Mouse (Mus musculus) ES-Bruce4 (cell line): ENCODE measurements around the gene Krr1. TPM values are rescaled to one million over a fixed set of nuclear protein-coding genes. Genes with fewer than 3 reads are reported as not detected.

Source experiments
- H3K27ac ChIP-seq: 2 replicates; pipeline ENCODE4 v1.5.1; 2012; ENCODE audit warnings: low read length, inconsistent platforms; ENCODE audit not compliant: insufficient read depth
- H3K27me3 ChIP-seq: 2 replicates; pipeline ENCODE4 v1.6.1; 2012; ENCODE audit warnings: mild to moderate bottlenecking, low read length, inconsistent platforms; ENCODE audit not compliant: control insufficient read depth, poor library complexity, insufficient read depth, severe bottlenecking
- H3K36me3 ChIP-seq: 2 replicates; pipeline ENCODE4 v1.6.1; 2012; ENCODE audit warnings: inconsistent platforms, mild to moderate bottlenecking, low read length, moderate library complexity; ENCODE audit not compliant: control insufficient read depth, poor library complexity, insufficient read depth, severe bottlenecking
- H3K4me1 ChIP-seq: one replicate; pipeline ENCODE4 v1.8.1; 2011; ENCODE audit warnings: low read length; ENCODE audit not compliant: control insufficient read depth, insufficient read depth
- H3K4me3 ChIP-seq: 2 replicates; pipeline ENCODE4 v1.5.1; 2011; ENCODE audit warnings: low read depth, mild to moderate bottlenecking, low read length
- H3K9ac ChIP-seq: 2 replicates; pipeline ENCODE4 v1.6.1; 2012; ENCODE audit warnings: low read depth, mild to moderate bottlenecking, inconsistent platforms; ENCODE audit not compliant: poor library complexity, severe bottlenecking
- H3K9me3 ChIP-seq: replicated peaks from 2 replicates; pipeline ENCODE4 v1.6.1; 2012; ENCODE audit warnings: mild to moderate bottlenecking, low read length, inconsistent platforms; ENCODE audit not compliant: control insufficient read depth, poor library complexity, insufficient read depth, severe bottlenecking
- CTCF ChIP-seq: IDR thresholded peaks from one replicate; pipeline ENCODE4 v1.8.1; 2011; ENCODE audit warnings: low read depth, low read length
- EP300 ChIP-seq: IDR thresholded peaks from 2 replicates; pipeline ENCODE4 v1.6.1; 2011; ENCODE audit warnings: low read depth, low read length; ENCODE audit not compliant: insufficient read depth
- POLR2A ChIP-seq: IDR thresholded peaks from one replicate; pipeline ENCODE4 v1.8.1; 2011; ENCODE audit warnings: low read length; ENCODE audit not compliant: insufficient read depth
- polyA plus RNA-seq: library from polyadenylated mRNA; stranded (reverse); fragments of >200 nt; gene quantifications from 2 replicates; pipeline ENCODE4 v1.2.4, GENCODE M21; 2011; ENCODE audit warnings: low read depth; ENCODE audit not compliant: missing spikeins, insufficient read depth, insufficient read length

Gene Krr1
- polyA plus RNA-seq, 1 experiment = 77.1 TPM

DNA sequence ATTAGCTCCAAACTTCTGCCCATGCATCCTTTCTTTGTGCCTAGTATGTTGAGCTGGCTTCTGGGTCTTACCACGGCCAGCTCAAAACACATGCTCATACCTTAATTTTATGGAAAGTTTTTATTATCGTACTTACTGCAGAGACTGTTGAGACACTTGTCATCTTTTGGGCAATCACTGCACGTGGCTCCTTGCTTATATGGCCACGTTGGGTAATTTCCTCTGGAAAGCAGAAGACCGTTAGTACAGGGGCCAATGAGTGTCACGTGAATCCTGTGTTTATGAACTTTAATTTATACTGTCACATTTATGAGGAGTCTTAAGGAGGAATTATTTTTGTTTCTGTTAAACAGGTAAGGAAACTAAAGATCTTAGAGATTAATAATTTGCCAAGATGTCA lies 14.0 kb downstream of the Krr1 start:
- H3K27ac ChIP-seq = no peak overlapping the region
- H3K4me3 ChIP-seq = no peak overlapping the region
- H3K4me1 ChIP-seq = no peaks in the 10 kb centered on the region
- no peaks in the 10 kb centered on the region for H3K27me3 ChIP-seq
- TF ChIP-seq POLR2A (no peak), CTCF (no peak), EP300 (no peak)
- H3K36me3 ChIP-seq = peaks cover 52% of the 10 kb centered on the region
- no peak overlapping the region for H3K9ac ChIP-seq
- no peaks in the 10 kb centered on the region for H3K9me3 ChIP-seq

DNA sequence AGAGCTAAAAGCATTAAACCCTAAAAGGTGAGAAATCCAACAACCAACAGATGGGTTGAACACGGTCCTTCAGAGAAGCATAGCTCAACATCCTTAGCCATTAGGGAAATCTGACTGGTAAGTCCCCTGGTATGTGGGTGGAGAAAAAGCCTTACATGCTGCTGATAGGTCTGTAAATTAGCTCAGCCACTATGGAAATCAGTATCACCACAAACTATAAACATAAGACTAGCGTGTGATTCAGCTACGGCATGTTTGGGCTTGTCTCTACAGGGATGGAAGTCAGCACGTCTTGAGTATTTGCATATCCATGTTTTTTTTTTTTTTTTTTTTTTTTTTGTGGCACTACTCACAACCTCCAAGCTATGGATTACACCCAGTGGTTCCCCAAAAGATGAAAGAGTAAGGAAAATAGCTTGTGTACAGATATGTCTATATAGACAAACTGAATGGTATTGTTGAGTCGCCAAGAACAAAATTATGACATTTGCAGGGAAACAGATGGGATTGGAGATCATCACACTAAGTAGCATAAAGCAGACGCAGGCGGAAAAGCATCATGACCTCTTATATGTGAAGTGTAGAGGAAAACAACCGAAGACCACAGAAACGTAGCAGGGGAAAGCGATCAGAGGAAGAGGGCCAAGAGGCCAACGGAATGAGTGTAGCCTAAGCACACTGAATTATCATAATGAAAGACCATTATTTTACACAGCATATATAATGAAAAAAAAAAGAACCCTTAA lies 23.5 kb downstream of the Krr1 start:
- H3K36me3 ChIP-seq = no peaks in the 10 kb centered on the region
- H3K27ac ChIP-seq = no peak overlapping the region
- TF ChIP-seq CTCF = no peak
- no peak for TF ChIP-seq POLR2A
- no peak for TF ChIP-seq EP300
- H3K4me1 ChIP-seq = no peaks in the 10 kb centered on the region
- no peaks in the 10 kb centered on the region for H3K27me3 ChIP-seq
- H3K9ac ChIP-seq = no peak overlapping the region
- H3K9me3 ChIP-seq = no peaks in the 10 kb centered on the region
- no peak overlapping the region for H3K4me3 ChIP-seq

DNA sequence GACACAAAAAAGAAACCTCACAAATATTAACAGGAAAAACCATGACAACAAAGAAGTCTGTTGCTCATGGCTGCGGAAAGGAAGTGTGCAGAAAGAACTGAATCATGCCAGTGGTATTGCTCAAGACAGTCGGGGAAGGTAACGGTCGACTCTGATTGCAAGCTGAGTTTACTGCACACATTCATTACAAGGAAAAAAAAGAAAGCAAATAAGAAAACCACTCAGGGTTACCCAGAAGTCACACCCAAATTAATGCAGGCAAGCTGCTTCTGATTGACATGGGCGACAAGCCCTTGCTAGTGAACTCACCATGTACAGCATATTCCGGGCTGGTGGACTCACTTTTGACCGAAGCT lies 24.1 kb downstream of the Krr1 start:
- H3K27me3 ChIP-seq = no peaks in the 10 kb centered on the region
- no peak for TF ChIP-seq POLR2A
- no peak for TF ChIP-seq EP300
- TF ChIP-seq CTCF = no peak
- no peak overlapping the region for H3K4me3 ChIP-seq
- no peaks in the 10 kb centered on the region for H3K9me3 ChIP-seq
- no peak overlapping the region for H3K9ac ChIP-seq
- H3K27ac ChIP-seq = no peak overlapping the region
- H3K36me3 ChIP-seq = no peaks in the 10 kb centered on the region
- no peaks in the 10 kb centered on the region for H3K4me1 ChIP-seq

DNA sequence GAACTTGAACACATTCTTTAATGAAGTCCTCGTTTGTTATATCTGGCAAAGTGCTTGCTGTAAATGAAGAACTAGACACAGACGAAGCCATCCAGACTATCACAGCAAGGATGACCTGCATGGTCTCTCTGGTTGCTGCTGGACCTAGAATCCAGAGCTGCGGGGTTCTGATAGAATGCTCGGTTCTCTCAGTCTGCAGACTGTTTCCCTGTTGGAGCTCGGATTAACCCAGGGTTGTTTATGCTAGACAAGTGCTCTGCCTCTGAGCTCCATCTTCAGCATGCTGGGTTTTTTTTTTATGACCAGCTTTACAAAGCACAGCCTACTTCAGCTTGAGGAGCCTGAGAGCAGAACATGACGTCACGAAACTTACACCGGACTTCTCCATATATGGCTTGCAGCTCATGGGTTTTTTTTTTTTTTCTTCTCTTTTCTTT lies 24.5 kb downstream of the Krr1 start:
- Histone ChIP-seq H3K27me3 (no peaks in the 10 kb centered on the region), H3K9me3 (no peaks in the 10 kb centered on the region), H3K27ac (no peak overlapping the region), H3K9ac (no peak overlapping the region), H3K4me3 (no peak overlapping the region), H3K4me1 (no peaks in the 10 kb centered on the region), H3K36me3 (no peaks in the 10 kb centered on the region)
- no peak for TF ChIP-seq CTCF
- no peak for TF ChIP-seq POLR2A
- no peak for TF ChIP-seq EP300

DNA sequence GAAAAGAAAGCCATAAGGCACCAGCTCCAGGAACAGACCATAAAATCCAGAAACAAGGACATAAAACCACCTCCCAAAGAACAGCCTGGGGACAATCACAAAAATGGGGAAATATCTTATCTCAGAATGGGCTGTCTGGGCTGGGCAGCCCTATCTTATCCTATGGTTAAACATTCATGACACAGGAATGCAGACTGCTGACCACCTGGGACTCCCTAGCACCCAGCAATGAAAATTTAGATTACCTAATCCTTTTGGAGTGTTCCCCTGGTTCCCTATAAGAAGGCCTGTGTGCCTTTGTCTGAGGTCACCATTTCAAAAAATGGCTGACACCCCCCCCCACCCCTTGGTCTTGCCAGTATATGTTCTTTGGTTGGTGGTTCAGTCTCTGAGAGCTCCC lies 25.2 kb downstream of the Krr1 start:
- H3K9ac ChIP-seq = no peak overlapping the region
- H3K36me3 ChIP-seq = no peaks in the 10 kb centered on the region
- H3K9me3 ChIP-seq = no peaks in the 10 kb centered on the region
- H3K4me3 ChIP-seq = no peak overlapping the region
- H3K27ac ChIP-seq = no peak overlapping the region
- TF ChIP-seq POLR2A (no peak), CTCF (no peak), EP300 (no peak)
- no peaks in the 10 kb centered on the region for H3K4me1 ChIP-seq
- no peaks in the 10 kb centered on the region for H3K27me3 ChIP-seq

DNA sequence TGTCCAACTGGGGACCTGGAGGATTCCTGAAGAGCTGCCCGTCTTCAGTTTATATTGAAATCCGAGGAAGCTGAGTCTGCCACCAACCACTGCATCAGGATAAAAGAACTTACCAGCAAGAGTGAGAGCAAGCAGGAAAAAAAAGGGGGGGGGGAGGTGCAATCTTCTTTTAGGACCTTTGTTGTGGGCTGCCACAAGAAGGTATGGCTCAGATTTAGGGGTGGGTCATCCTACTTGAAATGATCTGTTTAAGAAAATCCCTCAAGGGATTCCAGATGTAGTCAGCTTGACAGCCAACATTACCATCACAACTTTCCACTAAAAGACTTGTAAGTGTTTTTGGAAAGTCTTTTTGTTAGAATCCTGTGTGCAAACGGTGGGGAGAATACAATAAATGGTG lies 27.3 kb downstream of the Krr1 start:
- Histone ChIP-seq H3K27me3 (no peaks in the 10 kb centered on the region), H3K36me3 (no peaks in the 10 kb centered on the region), H3K4me3 (no peak overlapping the region), H3K27ac (no peak overlapping the region), H3K9ac (no peak overlapping the region), H3K4me1 (no peaks in the 10 kb centered on the region), H3K9me3 (no peaks in the 10 kb centered on the region)
- TF ChIP-seq EP300 (no peak), CTCF (no peak), POLR2A (no peak)
